Mouse (Mus musculus) megakaryocyte-erythroid progenitor cell, adult 5-6 weeks (primary cell): ENCODE results near the gene Hspb9. TPM values are rescaled to one million over a fixed set of nuclear protein-coding genes. Genes with fewer than 3 reads are reported as not detected.
A peak's percentile ranks its signal among the peaks of the same experiment; 100 is the strongest.

Experiments
- ATAC-seq: replicated peaks from 2 replicates; pipeline ENCODE4 v1.8.0; 2016; ENCODE audit warnings: mild to moderate bottlenecking, inconsistent platforms; ENCODE audit not compliant: severe bottlenecking, poor library complexity, low FRiP score, low TSS enrichment
- total RNA-seq, 2 experiments: library from RNA; stranded (forward) in 1 of 2; stranded (reverse) in 1 of 2; fragments of 200-1000, 215-1000 nt in 1 of 2; fragments of >200 nt in 1 of 2; fragmentation: Nextera tagmentation in 1 of 2; gene quantifications; 2 replicates each; pipeline ENCODE4 v1.2.3; 2014 to 2017

Hspb9 gene
- not detected in 2 replicates for total RNA-seq (2014; fragmentation: Nextera tagmentation)
- not detected in 2 replicates for total RNA-seq (2017)

DNA sequence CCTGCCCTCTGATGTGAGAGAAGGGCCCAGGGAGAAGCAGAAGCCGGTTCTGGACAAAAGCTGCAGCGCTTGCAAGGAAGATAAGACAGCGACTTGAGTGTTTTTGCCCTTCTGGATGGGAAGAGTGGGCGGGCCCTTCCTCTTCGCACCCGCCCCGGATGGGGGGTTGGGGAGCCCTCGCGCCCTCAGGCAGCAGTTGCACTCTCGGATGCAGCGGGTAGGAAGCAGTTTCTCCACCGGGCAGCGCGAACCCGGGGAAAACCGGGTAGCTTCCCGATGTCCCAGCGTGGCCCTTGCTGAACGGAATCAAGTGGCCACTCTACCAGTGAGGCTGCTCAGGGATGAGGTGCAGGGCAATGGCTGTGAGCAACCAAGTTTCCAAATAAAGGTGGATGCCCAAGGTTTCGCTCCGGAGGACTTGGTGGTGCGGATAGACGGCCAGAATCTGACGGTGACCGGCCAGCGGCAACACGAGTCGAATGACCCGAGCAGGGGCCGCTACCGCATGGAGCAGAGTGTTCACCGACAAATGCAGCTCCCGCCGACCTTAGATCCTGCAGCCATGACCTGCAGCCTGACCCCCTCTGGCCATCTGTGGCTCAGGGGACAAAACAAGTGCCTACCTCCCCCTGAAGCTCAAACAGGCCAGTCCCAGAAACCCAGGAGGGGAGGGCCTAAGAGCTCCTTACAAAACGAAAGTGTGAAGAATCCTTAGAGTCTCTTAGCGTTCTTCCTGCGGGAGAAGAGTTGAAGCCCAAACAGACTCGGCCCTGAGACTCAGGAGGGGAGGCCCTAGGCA lies at the start of gene Hspb9:
Gene Hspb9, plus strand, starts transcription at position 116 of the 799 bp plus-strand sequence.
- peak; percentile 79 for ATAC-seq

DNA sequence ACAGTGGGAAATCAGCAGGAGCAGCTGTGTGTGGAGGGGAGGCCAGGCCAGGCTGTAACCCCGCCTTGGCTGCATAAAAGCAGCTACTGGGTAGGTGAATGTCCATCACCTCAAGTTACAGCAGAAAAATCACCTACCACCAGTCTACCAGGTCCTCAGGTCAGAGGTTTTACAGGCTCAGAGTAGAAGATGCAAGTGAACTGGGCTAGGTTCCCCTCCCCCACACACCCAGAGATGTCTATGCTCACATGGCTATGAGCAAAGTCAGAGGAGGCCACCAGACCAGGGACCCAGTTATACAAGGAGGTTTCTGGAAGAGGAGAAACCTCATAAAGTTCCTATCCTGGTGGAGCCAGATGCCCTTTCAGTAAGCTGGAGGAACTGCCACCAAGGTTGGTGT lies 42.6 kb upstream of the Hspb9 start:
- ATAC-seq = no peak

DNA sequence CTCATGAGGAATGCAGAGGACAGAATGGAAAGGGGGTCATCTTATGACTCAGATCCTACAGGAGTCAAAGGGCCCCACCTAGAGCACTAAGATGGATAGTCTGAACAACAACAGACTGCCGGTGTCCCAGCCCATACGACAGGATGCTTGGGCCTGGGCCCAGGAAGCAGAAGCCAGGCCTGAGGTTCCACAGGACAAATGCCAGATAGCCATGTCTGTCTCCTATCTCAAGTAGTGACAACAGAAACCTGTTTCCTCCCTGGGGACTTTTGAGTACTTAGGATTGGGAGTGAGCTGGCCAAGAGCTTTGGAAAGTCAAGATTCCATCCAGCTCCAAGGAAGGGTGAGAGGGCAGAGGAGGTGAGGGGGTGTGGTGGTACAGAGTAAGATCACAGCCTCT lies 41.7 kb upstream of the Hspb9 start:
- ATAC-seq = no peak

DNA sequence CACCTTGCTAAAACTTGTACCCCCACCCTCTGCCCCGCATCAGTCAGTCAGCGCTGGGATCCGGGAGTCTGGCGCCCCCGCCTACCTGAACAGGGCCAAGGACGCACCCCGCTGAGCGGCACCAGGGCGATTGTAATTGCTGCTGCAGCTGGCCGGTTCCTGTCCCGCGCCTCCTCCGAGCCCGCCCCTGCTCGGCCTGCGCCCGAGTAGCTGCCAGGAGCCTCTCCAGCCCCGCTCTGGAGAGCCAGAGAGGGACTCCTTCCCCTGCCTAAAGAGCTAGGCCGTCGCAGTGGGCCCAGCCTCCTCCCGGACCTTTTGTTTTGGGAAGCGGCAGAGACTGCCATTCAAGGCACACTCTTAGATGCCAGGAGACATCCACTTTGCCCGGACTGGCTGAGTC lies 40.5 kb upstream of the Hspb9 start:
- no peak for ATAC-seq

DNA sequence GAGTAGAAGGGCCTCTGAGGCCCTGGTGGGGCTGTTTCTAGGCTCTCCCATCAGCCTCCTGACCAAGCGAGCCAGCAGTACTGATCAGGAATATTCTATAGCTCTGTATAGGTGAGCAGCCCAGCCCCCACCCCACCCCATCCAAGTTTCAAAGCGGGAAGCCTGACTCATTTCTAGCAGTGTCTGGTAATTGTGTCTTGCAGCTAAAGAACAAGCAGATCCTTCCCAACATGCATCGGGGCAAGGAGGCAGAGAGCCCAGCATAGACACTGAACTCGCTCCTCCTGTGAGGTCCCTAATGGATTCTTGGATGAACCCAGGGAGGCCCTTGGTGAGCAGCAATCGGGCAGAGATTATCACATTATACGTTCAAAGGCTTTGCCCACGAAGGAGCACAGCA lies 35.8 kb upstream of the Hspb9 start:
- ATAC-seq = no peak

DNA sequence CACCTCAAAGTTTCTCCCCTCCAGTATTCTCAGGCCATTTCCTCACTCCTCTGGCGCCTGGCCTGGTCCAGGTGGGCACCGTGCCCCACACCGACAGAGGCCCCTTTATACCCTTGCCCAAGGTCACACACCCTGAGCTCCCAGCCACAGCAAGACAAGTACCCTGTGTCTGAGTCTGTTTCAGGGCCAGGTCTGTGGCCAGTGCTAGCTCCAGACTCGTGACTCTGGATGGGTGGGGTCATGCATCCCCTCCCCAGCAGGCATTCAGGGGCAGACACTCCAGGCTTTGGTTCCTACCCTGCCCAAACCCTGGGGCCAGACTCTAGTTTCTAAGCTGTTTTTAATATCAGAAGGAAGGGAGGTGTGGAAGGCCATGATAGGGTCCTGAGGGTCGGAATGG lies 31.8 kb upstream of the Hspb9 start:
- ATAC-seq = no peak

DNA sequence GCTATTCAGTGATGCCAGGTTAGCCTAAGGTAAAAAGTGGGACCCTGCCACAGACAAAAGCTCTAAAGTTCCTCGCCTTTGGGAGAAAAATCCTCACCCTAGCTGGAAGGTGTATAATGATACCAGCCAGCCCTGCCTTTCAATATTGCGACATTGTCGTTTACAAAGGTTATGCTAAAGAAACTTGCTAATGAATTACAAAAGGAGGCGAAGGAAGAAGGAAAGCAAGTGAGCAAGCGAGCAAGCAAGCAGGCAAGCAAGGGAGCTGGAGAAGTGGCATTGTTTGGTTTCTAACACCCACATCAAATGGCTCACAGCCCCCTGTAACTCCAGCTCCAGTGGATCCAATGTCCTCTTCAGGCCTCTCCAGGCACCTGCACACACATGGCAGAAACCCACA lies 31.1 kb upstream of the Hspb9 start:
- no peak for ATAC-seq

DNA sequence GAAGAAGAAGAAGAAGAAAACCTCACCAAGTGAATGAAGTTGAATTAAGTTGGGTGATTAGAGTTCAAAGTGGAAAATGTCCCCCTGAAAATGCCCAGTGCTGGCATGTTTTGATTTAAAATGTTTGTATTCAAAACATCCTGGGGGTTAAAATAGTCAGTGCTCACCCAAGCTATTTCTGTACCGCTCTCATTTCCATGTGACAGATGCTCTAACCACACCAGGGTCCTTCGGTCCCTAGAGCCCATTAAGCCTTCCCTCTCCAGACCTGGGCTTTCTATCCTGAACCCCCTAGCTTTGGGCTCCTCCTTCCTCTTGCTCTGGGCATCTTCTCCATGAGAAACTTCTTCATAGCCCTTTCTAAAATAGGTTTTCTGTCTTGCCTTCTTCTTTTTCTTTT lies 29.6 kb upstream of the Hspb9 start:
- no peak for ATAC-seq

DNA sequence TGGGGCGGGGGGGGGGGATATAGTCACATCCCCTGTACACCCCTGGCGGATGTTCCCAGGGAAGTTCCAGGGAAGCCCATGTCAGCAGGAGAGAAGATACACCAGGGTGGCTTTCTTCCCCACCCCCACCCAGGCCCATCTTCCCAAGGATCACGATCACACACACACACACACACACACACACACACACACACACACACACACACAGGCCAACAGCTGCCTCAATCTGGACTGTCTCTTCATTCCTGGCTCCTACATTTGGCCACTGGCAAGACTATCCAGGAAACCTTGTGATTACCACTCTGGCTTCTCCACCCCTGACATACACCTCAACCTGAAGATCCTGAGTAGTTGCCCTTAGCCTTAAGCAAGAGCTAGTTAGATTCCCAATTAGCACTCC lies 28.3 kb upstream of the Hspb9 start:
- ATAC-seq = no peak

DNA sequence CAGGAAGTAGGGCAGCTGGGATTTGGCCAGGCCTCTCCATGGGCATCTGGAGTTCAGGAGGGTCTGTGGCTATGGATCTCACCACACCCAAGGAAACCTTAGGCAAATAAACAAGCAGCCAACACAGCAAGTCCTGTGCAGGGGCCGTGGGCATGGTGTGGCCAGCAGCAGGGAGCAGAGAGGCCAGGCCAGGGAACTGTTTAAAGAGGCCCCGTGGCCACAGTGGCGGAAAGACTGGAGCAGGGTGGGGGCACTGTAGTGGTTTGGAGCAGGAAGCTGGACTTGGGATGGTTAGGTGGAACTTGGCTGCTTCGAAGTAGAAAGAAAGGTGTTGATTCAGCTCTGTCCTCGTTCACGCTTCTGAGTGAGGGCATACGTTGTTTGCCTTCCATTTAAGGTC lies 26.4 kb upstream of the Hspb9 start:
- ATAC-seq = no peak

DNA sequence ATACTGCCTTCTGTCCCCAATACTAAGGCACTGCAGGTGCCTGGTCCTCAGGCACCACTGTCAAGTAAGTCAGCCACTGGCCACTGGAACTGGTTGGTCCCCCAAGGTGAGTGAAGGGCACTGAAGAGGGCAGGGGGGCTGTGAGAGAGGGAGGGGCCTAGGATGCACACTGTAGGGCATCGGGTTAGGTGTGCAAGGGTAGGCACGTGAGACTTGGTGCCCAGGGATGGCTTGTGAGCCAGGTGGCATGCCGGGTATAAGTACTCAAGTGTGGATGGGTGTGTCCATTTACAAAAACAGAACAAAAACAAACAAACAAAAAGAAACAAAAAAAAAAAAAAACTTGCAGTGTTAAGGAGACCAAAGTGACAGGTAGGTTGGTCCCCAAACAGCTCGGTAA lies 25.2 kb upstream of the Hspb9 start:
- ATAC-seq = no peak

DNA sequence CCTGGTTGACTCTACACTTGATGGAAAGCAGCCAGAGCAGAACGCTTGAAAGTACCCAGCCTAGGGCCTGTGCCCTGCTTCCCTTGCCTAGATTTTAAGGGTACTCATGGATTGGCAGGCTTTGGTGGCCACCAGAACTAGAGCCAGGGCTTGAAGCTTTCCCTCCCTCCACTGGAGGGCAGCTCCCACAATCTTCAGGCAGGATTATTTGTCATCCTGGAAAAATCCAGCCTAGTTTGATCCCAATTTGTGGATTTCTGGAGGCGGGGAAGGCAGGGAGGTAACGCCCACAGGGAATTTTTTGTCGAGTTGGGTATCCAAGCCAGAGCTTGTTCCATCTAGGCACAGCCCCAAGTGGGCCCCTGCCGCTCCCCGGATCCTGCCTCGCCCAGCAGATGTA lies 23.3 kb upstream of the Hspb9 start:
- ATAC-seq = no peak

DNA sequence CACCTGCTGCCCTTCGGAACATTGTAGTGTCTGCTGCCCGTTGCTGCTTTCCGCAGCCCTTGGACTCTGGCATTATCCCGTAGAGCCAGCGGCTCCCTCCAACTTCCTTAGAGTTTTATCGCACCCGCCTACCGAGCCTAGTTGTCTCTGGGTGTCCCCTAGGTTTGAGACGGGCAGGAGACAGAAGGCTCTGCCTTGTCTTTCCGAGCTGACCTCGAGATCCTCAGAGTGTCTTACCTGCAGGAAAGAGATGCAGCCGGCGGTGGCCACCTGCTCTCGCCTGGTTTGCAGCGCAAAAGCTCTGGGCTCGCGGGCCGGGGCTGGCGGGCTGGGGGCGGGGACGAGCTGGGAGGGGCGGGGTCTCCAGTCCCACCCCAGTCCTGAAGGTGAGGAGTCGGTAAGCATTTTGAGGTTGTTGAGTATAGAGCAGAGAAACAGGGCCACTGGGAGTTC lies 21.5 kb upstream of the Hspb9 start, which contains the start of gene Zfp385c:
Gene Zfp385c, minus strand, starts transcription at position 292 of the 453 bp plus-strand sequence.
- peak; percentile 38; the same call in 1 of the 2 replicates for ATAC-seq

DNA sequence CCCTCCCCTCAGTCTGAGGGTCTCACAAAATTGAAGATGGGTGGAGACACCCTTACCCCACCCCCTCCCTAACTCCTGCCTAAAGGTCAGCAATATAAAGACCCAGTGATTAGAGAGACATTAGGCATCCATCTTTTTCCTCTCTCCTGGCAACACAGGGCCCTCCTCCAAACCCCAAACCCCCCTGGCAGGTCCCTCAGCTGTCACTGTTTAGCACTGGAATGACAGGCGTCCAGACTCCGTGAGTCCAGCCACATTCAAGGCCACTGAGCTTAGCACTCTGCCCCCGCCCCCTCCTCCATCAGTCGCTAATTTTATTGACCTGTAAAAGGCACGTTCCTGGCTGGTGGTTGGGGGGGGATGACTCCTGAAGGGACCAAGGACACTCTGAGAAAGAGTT lies 20.5 kb upstream of the Hspb9 start:
- no peak for ATAC-seq

DNA sequence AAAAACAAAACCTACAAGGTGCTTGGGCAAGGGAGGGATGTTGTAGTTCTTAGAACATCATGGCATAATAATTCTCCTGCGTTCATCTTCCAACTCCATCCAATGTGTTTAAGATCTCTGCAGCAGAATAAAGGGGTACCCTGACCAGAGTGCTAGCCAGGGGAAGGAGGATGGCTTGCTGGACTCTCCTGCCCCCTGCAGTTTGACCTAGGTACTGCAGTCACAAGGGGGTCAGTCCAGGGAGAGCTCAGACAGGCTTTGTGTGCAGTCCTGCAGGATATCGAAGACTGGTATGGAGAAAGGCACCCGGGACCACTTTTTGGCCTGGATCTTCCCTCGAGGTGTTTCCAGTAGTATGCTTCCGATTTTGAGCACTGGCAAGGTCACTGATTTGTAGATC lies 18.7 kb upstream of the Hspb9 start:
- ATAC-seq = peak; percentile 46; the same call in 1 of the 2 replicates

DNA sequence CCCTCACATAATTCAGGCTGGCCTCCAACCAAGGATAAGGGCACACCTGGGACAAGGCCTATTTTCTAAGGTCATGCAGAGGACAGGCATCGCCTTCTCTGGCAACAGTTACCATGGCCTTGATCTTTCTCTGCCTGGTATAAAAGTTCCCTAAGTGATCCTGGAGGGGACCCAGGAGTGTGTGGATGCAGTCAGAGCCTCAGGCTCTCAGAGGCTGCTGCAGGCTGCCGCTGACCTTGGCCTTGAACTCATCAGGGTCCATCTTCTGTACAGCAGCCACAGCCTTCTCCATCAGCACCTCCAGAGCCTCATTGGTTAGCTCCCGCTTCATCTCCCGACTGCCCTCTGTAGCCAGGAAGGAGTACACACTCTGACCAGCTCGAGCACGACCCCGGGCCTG lies 15.7 kb upstream of the Hspb9 start:
- ATAC-seq = no peak

DNA sequence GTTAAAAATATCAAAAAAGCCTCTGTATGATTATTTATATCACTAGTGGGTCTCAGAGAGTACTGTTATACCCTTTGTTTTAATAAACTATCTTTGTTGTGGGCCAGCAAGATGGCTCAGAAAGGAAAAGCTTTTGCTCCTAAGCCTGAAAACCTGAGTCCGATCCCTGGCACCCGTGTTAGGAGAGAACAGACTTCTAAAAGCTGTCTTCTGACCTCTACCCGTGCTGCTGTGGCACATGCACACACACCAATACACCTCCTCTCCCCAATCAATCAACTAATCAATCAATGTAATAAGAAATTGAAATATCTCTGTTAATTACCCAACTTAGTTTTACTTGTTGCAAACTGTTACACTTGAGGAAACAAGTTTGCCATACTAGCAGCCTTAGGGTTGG lies 12.9 kb upstream of the Hspb9 start:
- ATAC-seq = no peak

DNA sequence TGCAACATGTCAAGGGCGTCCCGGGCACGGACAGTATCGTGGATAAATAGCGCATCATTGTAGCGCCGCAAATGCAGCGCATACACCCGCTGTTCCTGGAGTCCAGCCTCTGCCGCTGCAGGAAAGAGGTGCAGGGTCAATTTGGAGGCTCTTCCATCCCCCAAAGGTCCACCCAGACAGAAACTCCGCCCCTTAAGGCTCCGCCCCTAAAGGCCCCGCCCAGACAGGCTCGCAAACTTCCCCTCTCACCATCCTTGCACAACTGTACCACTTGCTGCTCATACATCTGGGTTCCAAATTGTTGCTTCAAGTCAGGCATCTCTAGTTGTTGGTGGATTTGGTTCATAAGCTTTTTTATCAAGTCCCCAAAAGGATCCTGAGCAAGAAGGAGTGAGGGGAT lies 12.3 kb upstream of the Hspb9 start:
- ATAC-seq = no peak

DNA sequence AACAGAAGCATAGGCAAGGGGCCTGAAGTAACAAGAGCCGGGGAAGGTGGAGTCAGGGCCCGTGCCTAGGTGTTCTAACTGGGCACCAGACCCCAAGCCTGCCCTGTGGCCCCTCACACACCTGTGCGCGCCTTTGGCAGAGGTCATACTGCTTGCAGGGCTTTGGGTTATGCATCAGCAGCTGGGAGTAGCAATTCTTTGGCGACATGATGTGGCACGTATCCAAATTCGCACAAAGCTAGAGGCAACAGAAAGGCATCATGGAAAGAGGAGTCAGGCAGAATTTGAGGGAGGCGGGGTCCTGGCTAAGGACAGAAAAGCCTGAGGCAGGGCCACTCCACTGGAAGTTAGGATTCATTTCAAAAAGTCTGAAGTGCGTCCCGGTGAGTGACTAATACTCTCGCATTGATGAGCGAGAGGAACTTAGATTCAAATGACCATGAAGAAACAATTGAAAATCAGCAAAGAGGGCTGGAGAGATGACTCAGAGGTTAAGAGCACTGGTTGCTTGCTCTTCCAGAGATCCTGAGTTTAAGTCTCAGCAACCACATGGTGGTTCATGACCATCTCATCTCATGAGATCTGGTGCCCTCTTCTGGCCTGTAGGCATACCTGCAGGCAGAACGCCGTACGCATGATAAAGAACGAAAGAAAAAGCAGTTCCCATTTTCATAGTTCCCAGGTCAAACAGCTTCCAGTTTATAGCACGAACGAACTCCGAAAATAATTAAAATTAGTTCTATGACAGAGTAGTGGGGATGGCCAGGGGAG lies 11.4 kb upstream of the Hspb9 start:
- ATAC-seq = 0 out of 2 replicates have a peak, but pooled peaks have one; percentile 39

DNA sequence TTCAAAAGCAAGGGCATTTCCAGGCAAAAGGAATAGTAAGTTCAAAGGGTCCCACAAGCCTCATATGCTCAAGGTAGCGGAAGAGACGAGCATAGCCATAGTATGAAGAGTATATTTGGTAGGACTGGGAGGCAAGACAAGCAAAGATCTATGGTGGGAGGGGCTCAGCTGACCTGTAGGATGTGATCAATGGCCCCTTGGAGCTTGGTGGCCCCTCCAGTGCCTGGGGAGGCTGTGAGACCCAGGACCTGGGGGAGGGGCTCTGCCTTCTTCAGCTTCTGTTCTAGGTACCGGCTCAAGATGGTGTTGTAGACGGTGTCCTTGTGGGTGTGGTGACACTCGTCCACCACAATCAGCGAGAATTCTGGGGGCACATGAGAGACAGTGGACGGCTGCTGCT lies 10.7 kb upstream of the Hspb9 start:
- ATAC-seq = peak; percentile 22

DNA sequence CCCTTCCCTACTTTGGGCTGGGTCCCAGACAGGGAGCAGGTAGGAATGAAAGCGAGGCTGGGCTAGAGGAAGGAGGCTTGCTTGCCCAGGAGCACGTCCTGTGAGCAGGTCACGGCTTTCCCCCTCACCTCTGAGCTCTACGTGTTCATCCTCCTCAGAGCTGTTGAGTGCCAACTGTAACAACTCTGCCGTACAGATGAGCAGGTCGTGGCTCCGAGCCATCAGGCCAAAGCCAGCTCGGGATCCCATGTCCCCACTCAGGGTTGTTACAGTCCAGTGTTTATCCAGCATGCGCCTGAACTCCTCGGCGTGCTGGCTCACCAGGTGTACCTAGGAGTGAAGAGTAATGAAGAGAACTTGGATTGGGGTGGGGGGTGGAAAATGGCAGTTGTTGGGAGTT lies 10.3 kb upstream of the Hspb9 start:
- 0 out of 2 replicates have a peak, but pooled peaks have one; percentile 8 for ATAC-seq
